Mouse (Mus musculus): ENCODE measurements at regions not wholly inside any gene's neighbourhood (a gene's known extent, or its start where the extent isn't known, plus 50 kb on each side); places are given as distances from the start of the nearest gene placed in this dataset.
"Not testable (repeated sequence)": the region's sequence is repeated elsewhere in the genome, so short reads cannot be mapped to it uniquely, and the experiment has no call there.

DNA sequence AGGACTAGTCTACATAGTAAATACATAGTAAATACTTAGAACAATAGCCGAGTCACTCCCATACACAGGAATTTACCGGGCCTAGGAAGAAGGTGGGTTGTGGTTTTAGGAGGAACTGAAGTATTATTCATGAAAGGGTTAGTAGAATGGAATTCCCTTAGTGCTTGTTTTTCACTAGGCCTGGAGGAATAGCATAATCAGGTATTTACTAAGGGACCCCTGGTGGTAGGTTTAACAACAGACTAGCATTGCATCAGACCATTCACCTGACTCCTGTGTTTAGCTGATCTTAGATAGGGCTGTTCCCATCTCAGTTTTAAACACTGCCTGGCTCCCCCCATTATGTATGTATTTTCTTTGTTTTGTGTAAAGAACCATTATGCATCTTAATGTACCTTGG lies 339.0 kb downstream of the Dync2h1 start:
- not testable (repeated sequence) for DNase-seq (ENCODE audit: low spot score in 2 of 2)

DNA sequence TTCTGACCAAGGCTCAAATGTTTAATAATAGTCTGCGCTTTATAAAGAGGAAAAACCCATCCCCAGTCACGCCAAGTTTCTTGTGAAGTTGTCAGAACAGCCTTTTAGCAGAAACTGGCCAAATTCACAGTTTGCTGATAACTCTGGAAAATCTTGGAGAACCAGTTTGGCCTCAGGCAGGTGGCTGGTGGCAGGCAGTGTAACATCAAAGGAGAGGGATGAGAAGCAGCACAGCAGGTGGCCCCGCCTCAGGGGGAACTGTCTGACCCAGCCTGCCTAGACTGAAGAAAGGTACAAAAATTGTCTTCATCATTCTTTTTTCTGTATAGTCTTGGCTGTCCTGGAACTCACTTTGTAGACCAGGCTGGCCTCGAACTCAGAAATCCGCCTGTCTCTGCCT lies 349.3 kb downstream of the Dync2h1 start:
- not testable (repeated sequence) for DNase-seq (ENCODE audit: low spot score in 2 of 2)

DNA sequence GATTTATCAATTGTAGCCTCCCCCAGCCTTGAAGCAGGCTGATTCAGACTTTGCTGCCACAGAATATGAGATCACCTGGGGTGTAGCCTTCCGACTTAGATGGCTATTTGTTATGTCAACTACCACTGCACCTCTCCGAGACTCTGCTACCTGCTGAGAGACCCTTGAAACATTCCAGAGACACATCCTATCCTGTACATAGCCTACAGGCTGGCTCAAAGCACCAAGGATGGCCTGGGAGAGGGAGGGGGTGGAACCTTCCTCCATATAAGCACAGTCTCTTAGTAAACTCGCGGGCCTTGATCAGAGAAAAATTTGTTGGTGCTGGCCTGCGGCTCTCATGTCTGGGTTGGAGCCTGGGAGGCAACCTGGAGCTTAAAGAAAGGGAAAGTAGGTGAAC lies 349.8 kb downstream of the Dync2h1 start:
- DNase-seq (ENCODE audit: low spot score in 2 of 2), result no peak

DNA sequence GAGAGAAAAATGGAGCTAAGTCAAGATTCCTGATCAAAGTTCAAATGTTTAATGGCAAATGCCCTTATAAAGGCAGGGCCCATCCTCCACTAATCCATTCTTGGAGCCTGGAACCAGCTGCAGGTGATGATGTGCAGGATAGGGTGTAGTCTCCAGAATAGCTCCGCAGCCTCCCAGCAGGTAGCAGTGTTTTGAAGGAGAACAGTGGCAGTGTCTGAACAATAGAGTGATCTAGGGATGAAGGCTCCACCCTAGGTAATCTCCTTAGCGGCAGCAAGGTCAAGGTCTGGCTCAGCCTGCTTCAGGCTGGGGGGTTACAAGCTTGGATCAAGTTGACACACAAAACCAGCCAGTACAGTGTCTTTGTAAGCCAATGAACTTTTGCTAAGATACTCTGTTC lies 351.4 kb downstream of the Dync2h1 start:
- DNase-seq (ENCODE audit: low spot score in 2 of 2), result no peak

DNA sequence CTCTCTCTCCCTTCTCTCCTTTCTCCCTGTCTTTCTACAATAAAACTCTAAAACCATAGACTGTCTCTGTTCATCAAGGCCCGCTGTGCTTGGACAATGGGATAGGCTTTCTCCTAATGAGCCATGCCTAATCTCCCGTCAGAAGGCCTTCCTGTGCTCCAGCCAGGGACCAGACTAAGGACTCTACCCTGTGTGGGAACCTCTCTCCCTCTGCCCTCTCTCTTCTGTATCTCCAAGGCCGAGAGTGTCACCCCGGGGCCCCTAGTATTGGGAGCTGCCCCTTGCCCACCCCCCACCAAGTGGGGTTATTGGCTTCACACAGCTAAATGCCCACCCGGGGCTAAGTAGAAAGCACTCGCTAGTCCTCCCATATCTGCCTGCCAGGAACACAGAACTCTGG lies 352.6 kb downstream of the Dync2h1 start:
- not testable (repeated sequence) for DNase-seq (ENCODE audit: low spot score in 2 of 2)

DNA sequence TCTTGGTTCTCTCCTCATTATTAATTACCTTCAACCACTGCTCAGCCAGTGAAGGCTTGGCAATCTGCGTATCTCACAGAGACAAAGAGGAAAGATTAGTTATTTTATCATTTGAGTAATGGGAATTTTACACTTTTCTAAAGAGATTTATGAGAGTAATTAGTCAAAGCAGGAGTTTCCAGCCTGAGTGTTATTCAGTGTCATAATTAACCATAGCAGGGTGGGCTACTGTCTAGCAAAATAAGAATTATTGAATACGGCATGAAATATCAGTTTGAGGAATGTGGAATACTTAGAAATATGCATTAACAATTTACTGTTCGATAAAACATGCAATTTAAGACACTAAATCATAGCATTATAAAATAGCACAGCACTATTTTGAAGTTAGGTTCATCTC lies 357.7 kb downstream of the Dync2h1 start:
- DNase-seq (ENCODE audit: low spot score in 2 of 2), result no peak

DNA sequence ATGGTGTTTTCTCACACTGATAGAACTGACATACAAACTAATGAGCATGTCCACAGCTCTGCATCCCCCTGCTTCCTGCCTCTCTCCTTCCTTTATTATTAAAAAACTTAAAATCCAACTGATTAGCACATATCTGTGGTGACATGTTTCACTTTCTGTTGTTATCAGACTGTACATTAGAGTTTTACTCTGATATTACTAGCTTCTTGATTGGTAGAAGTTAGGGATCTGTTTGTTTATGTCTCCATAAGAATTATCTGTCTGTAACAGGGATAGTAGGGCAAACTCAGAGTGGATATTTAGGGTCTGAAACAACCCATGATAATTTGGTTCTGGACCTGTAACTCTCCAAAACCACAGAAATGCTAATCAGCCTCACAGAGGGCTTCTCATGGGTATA lies 358.6 kb downstream of the Dync2h1 start:
- DNase-seq (ENCODE audit: low spot score in 2 of 2), result no peak

DNA sequence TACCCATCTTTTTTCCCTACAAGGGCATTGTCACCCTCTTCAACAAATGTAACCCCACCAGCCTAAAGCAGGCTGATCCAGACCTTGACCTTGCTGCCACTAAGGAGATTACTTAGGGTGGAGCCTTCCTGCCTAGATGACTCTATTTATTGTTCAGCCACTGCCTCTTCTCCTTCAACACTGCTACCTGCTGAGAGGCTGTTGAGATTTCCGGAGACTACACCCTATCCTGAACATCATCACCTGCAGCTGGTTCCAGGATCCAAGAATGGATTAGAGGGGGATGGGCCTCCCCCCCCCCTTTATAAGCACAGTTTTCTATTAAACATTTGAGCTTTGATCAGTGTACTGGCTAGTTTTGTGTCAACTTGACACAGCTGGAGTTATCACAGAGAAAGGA lies 360.3 kb downstream of the Dync2h1 start:
- DNase-seq (ENCODE audit: low spot score in 2 of 2), result not testable (repeated sequence)

DNA sequence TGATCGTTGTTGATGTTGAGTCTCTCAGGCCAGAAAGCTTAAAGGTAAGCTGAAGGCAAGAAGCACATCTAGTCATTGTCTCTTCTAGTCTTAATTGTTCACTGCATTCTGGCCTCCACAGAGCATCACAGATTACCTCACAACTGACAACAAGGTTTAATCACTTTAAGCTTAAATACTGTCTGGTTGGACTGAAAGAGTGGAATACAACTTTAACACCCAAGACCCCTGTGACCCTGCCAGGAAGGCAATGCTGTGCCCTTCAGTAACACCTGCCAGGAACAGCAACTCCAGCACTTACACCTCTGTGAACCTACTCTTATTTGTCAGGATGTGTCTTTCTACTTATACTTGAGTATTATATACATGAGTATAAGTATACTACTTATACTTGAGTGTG lies 360.7 kb downstream of the Dync2h1 start:
- no peak for DNase-seq (ENCODE audit: low spot score in 2 of 2)

DNA sequence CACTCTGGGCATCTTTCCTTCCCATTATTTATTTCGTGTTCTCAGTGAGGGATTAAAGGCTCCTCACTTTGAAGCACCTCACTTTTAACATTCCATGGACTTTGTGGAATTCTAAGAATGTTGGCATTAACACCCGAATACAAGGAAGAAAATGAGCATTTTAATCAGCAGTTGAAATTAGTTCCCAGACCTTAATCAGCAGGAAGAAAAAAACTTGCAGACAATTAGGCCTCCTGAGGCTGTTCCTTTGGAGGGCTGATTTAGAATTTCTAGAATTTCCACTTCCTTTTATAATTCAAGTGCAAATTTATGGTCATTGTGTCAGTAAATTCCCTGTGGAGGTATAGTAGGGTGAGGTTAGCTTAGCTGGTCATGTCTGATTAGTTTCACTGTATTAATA lies 407.6 kb downstream of the Dync2h1 start:
- no peak for DNase-seq (ENCODE audit: low spot score in 2 of 2)

DNA sequence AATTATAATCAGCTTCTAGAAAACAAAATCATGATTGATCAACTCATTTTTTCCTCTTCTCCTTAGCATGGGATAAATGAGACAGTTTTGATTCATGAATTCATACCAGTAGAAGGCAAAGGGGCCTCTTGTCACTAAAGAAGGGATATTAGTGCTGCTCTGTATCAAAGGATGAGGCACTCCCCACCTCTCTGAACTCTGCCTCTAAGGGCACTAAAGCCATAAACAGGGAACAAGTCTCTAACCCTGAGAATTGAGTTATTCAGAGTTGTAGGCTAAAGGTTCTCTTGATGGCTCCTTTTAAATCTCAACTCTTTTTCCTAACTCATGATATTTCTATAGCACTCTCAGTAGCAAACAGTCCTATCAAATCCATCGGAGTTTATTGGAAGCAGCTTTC lies 442.8 kb downstream of the Dync2h1 start:
- DNase-seq (ENCODE audit: low spot score in 2 of 2), result no peak

DNA sequence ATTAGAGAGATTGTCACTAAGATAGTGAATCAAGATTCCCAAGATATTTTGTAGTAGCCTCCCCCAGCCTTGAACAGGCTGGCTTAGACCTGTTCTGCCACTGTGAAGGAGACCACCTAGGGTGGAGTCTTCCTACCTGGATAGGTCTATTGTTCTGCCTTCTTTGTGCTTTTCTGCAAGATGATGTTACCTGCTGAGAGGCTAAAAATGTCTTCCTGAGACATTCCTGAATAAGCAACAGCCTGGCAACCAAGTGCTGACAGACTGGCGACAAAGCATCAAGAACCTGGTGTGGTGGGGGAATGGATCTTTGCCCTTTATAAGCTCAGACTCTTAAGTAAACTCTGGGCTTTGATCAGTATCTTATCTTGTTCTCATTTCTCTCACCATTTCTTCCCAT lies 447.8 kb downstream of the Dync2h1 start:
- no peak for DNase-seq (ENCODE audit: low spot score in 2 of 2)

DNA sequence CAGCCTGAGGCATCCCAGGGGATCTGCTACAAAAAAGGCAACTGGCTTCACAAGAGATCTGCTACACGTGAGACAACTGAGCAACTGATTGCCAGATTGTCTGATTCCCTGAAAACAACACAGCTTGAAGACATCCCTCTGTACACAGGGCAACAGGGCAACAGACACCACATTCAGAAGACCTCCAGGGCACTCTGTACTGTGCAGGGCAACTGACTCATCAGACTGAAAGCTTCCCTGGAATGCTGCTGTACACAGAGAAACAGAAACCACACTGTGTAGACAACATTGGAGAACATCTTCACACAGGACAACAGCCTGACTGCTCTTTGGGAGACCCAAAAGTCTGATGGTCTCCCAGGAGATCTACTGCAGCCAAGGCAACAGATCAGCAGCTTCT lies 456.8 kb upstream of the Ddi1 start:
- no peak for DNase-seq (ENCODE audit: low spot score in 2 of 2)

DNA sequence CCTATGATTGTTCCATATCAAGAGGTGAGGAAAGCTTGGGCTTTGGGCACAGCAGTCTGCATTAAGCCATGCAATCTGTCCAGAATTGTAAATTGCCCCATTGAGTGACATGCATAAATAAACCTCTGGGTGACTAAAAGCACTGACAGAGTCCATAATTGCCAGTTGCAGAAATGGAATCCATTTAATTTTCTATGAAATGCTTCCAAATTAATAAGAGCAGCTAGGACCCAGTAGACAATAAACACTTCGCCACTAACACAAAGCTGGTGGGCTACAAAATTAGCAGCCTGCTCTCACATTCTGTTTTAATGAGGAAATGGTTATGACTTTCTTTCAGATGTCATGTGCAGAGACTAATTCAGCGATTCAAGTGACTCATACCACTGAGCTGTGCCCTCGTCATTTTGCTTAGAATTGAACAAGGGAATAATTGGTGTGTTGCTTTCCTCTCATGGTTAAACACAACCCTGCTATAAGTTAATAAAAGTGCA lies 407.6 kb upstream of the Ddi1 start:
- no peak for DNase-seq (ENCODE audit: low spot score in 2 of 2)

DNA sequence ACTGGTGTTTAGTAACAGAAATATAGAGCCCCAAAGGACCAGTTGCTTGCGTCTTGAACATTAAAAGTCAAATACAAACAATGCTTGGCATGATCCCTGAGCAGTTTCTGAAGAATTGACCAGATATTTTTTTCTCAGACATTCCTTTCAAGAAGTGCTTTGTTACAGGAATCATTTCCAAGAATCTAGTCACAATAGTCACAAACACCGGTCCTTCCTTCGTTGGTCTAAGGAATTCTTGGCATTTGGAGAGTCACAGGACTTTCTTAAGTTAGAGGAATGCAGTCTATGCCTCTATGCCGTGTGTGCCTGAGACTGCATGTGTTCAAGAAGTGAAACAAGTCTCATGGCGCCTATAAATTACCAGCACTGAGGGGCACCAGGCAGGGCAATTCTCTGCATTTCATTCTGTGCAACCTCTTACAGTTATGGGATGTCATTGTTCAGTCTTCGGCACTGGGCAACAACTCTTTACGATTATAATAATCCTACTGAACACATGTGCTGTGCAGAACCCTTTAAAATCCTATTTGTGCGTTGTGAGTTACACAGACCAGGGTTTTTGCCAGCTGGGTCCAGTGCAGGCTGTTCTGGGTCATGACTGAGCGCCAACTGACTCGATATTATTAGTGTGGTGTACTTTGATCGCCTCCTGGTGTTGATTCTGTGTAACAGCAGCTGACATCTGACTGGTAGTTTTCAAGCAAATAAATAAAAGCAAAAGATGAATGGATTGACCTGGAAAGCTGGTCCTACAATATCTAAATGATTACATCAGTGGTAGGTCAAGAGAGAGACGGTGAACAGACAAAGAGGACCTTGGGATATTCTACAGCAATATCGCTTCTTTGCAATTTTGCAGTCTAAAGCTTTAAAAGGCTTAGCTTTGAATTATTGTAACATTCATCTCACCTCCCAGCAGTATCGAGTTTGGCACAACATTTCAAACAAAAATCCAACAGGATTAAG lies 398.6 kb upstream of the Ddi1 start:
- peak; percentile 50 to 76 for DNase-seq (ENCODE audit: low spot score in 2 of 2)

DNA sequence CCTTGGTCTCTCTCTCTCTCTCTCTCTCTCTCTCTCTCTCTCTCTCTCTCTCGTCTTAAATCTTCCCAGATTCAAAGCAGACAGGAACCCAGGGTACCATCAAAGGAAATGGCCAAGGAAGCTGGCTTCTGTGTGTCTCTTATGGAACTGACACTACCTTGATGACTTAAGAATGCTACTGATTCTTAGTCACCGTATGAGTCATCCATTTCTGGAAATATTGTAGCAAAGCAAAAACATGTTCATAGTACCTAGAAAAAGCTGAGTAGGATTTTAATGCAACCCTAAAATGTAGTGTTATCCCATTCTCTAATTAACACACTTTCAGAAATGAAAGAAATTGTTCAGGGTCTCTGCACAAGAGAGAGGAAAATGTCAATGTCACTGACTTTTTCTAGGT lies 396.0 kb upstream of the Ddi1 start:
- no peak for DNase-seq (ENCODE audit: low spot score in 2 of 2)

DNA sequence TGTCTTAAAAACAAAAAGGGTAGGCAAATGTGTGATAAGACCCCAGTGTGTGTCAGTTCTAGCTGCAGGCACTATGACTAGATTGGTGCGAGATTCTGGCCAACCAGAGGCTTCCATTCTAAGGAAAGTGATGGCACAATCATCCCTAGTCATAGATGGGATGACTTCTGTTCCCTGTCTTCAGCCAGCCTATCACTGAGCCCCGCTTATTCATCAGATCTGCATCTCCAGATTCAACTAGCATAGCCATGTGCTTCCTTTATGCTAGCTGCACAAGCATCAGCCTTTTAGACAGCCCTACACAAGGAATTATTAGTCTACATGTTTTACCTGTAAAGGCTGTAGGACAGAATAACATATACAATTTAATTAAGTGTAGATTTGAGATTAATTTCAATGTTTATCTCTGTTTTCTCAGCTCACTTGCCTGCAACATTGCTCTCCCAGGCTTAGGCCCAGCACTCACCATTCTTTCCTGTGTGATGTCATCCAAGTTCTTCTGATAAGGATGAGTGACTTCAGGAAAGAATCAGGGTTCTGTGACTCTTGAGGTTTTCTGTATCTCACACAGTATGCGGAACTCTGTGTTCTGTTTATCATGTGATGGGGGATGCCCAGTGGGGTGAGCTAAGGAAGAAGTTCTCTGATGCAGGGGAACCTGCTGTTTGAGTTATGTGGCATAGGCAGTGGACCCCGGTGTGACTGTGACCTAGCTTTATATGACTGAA lies 382.8 kb upstream of the Ddi1 start:
- no peak for DNase-seq (ENCODE audit: low spot score in 2 of 2)

DNA sequence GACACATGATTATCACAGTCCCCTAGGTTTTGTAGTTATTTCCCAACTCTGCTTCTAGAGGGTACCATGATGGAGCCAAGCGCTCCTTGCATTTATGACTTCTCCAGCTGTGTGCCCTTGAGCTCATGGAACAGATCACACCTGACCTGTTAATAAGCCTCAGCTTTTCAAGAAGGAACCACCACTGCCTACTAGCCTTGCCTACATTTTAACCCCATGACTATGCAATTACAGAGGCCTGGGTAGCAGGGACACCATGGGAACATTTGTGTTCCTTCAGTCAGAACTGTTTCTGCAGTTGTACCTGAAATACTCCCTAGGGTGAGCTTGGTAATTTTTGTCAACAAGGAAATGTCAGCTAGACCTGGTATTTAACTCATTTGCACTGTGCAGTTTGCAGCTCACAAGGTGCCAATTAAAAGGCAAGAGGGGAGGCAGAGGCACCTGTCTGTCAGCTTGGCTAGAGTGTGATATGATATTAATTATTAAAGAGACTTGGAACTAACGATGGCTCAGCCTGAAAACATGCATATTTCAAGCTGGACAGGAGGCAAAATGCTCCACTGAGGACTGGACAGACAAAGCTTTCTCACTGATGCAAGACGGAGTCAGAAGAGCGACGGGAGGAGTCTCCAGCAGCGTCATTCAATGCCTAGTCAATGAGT lies 382.1 kb upstream of the Ddi1 start:
- no peak for DNase-seq (ENCODE audit: low spot score in 2 of 2)

DNA sequence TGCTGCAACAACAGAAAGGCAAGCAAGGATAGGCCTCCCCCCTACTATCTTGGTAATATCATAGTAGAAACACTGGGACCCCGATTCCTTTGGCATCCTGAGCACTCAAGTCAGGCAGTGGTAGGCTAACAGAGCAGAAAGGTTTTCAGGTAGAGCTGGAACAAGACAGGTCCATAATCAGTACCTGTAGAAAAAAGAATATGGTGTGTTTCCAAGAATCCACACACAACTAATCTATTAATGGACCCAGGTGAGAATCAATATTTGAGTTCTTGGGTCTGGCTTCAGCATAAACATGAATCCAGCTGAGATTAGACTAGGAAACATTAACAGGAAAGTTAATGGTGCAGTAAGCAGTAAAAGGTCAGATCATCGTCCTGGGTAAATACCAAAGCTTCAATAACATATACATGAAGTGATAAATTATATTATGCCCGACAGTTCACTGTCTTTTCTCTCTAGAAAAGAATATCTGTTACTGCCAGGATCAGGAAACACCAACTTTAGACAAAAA lies 376.2 kb upstream of the Ddi1 start:
- no peak for DNase-seq (ENCODE audit: low spot score in 2 of 2)

DNA sequence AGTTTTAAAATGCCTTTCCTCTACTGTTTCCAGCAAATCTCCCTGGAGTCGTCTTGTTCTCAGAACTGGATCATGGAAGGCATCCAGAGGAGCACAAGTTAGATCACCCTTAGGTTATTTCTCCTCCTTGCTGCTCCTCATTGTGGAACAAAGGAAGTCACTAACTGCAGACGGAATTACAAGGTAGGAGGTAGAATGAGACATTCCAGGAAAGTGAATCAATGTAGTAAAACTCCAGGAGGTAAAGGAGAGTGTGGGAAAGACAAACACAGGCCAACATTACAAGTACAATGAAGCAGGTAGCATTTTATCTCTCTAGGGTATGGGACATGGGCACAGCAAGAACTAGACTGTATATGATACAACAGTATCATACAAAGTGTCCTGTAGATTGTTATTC lies 375.7 kb upstream of the Ddi1 start:
- no peak for DNase-seq (ENCODE audit: low spot score in 2 of 2)

DNA sequence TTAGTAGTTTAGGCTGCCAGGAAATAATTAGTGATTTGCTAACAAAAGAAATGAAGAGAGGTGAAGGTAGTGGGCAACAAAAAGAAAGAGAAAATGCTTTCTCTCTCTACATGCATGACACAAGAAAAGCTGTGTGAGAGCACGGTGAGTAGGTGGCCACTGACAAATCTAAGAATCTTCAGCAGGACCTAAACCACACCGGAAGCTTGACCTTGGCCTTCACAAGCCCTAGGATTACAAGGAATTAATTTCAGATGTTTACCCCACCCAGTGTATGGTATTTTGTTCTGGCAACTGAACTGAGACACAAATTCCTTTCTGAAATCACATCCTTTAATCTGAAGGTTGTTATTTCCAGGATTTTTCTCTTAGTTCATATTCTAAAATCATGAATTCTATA lies 347.5 kb upstream of the Ddi1 start:
- no peak for DNase-seq (ENCODE audit: low spot score in 2 of 2)

DNA sequence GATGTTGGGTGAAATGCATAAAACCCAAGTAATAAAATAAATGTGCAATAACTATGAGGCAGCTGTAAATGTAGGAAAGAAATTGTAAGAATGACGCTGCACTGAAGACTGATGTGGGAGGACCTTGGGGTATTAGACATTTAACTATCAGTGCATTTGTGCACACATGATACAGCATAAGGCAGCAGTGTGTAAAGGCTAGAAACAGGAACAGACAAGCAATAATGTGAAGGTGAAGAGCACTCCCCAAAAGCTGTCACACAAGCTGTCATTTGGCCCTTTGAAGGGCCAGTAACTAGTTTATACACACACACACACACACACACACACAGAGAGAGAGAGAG lies 339.6 kb upstream of the Ddi1 start:
- DNase-seq (ENCODE audit: low spot score in 2 of 2), result no peak

Data from cerebellum, postnatal 4 days (tissue).